Mouse (Mus musculus) c-Kit-positive CD71-positive TER-119-positive erythroid progenitor cells, embryonic 14.5 days (primary cell): ENCODE results near the gene Snai1.

Experiments
- DNase-seq: peaks from one replicate; pipeline ENCODE4 v3.0.0-alpha.2; 2013; ENCODE audit warnings: low spot score

Snai1 gene

DNA sequence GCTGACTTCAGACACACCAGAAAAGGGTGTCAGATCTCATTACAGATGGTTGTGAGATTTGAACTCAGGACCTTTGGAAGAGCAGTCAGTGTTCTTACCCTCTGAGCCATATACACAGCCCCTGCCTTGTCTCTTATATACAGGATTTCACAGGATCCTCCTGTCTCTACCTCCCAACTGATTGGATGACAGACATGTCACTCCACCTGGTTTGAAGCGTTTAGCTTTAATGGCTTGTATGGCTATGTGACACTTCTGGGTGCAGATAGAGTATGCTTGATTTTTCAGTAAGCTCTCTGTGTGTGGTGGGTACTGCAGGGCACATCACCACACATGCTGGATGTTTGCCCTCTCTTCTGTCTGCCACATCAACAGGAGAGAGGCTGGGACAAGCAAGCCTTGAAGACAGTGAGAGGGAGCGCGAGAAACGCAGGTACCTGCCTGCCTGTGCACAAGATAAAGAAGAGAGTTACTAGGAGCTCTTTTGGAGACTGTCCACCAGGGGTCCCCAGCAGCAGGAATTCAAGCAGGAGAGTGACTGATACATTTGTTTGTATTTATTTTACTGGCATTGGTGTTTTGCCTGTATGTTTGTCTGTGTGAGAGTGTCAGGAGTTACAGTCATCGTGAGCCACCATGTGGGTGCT, 18.3 kb upstream of the Snai1 start:
- no peak for DNase-seq

DNA sequence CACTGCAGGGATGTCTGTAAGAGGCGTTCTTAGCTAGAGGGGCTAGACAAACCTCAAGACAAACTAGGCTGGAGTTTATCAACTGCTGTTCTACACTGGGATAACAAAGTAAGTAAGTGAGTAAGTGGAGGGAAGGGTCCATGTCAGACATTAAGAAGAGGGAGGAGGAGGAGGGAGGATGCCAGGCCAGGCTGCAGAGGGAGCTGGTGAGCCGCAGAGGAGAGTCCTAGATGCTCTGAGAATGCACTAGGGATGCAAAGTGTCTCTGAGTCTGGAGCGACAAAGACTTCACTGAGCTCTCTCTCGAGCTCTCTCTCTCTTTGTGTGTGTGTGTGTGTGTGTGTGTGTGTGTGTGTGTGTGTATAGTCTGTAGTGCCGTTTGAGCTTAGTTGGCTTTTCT, 9.7 kb upstream of the Snai1 start:
- DNase-seq = no peak

DNA sequence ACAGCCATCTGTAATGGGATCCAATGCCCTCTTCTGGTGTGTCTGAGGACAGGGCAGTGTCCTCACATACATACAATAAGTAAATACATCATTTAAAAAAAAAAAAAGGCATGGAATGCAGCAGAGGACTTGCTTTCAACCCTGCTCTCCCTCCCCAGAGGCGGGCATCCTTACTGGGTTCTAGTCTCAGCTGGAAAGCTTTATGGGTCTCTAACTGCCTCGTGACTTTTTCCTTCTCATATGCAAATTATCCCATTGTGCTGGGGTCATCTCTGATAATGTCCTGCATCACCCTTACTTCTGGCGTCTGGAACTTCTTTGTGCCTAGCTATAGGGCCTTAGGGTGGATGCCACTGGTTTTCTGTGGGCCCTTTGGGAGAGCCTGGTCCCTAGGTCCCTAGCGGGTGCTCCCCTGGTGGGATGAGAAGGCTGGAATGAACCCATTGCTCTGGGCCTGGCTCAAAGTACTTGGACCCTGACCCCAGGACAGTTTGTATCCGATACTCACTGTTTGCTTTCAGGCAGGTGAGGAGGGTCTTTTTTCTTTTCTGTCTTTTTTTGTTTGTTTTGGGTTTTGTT, 8.0 kb upstream of the Snai1 start:
- DNase-seq = no peak

DNA sequence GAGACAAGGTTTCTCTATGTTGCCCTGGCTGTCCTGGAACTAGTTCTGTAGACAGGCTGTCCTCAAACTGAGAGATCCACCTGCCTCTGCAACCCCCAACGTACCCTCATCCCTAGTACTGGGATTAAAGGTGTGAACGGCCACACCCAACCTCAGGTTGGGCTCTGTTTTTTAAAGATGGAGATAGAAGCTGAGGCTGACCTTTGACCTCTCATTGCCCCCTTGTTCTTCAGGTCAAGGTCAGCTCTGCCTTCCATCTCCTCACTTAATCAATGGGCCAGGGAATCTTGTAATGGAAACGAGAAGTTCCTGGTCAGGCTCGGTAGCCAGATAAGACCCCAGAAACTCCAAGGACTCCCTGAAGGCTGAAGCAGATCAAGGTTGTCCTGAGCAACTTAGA, 7.5 kb upstream of the Snai1 start:
- DNase-seq = no peak

DNA sequence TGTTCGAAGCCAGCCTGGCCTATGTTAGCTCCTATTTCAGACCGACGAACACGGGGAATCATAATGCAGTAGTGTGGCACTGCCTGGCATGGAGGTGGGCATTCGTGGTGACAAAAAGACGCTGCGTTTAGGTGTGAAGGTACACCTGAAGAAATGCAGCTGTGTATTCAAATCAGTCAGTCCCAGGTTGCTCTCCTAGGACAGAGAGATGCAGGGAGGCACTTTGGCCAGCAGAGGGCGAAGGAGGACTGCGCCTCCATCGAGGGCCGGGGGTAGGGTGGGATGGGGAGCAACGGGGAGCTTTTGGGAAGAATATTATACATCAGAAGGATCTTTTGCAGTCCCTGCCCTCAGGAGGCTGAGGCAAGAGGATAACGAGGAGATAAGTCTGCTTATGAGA, 5.9 kb upstream of the Snai1 start:
- DNase-seq = no peak

DNA sequence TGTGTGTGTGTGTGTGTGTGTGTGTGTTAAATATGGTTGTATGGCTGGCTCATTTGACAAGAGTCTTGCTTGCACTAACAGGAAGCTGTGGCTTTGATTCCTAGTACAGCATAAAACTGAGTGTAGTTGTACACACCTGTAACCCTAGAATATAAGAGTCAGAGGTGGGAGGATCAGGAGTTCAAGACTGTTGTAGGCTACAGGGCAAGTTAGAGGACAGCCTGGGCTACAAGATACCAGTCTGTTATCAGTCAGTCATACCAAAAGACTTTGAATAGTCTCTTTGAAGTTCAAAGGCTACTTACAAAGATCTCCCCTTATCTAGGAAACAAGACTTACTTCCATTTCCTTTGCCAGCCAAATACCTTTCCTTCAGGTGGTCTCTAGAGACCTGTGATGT, 4.1 kb upstream of the Snai1 start:
- DNase-seq = no peak

DNA sequence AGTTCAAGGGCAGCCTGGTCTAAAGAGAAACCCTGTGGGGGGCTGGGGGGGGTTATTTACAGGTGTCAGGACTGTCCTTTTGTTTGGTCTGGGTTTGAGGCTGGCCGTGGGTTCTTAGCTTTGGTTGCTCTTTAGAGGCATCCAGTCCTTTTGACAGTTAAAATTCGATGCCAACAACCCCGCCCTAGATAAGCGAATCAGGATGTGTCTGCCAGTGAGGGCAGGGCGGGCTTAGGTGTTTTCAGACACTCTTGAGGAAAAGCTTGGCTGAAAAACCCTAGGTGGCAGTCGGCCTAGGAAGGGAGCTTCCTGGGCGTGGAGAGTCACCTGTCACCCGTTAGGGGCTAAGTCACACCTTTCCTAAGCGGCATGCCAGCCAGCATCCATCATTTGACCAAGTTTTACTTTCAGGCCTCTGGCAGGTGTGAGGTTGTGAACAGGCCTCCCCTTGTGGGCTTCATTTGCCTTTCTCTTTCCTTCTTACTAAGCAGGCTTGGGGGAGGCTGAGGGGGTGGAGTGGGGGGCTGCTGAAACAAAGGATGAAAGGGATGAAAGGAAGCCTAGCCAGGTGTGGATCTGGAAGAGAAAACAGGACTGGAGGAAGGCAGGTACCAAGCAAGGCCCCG, 1.6 kb upstream of the Snai1 start:
- no peak for DNase-seq

DNA sequence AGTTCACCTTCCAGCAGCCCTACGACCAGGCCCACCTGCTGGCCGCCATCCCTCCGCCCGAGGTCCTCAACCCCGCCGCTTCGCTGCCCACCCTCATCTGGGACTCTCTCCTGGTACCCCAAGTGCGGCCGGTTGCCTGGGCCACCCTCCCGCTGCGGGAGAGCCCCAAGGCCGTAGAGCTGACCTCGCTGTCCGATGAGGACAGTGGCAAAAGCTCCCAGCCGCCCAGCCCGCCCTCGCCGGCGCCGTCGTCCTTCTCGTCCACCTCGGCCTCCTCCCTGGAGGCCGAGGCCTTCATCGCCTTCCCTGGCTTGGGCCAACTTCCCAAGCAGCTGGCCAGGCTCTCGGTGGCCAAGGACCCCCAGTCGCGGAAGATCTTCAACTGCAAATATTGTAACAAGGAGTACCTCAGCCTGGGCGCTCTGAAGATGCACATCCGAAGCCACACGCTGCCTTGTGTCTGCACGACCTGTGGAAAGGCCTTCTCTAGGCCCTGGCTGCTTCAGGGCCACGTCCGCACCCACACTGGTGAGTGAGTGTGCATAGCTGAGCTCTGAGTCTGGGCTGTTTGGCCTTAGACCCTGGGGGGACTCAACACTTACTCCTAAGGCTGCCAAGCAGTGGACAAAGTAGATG, 794 bp downstream of the Snai1 start:
- DNase-seq = no peak

DNA sequence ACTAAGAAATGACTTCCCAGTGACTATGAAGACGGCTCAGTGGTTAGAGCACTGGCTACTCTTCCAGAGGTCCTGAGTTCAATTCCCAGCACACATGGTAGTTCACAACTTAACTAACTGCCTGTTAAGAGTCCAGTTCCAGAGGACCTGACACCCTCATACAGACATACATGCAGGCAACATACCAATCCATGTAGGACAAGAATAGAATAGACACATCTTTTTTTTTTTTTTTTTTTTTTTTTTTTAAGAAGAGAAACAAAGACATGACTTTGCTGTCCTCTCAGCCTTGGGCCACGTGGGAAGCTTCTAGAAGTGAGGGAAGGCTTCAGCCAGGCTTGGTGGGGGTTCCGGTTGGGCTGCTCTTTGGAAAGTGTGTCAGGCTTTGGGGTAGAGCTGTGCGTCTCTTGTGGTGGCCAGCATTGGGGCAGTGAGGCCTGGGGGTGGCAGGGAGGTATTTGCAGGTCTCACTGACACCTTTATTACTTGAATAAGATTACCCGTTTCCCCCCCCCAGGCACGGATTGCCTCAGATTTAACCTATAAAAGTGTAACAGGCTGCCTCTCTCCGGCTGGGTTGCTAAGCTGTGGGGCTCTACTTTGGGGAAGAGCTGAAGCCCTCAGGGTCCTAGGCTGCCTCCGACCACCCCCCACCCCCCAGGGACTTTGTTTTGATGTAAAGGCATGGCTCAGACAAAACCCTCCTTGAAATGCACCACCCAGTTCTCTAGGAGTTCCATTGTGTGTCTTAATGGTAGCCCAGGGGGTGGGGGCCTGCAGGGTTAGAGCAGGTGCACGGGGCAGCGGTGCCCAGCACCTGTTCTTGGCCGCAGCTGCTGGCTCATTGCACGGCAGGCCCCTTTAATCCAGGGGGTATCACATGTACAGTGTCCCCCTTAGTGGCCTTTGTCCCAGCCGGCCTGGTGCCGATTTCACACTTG, 1.8 kb downstream of the Snai1 start:
- no peak for DNase-seq

DNA sequence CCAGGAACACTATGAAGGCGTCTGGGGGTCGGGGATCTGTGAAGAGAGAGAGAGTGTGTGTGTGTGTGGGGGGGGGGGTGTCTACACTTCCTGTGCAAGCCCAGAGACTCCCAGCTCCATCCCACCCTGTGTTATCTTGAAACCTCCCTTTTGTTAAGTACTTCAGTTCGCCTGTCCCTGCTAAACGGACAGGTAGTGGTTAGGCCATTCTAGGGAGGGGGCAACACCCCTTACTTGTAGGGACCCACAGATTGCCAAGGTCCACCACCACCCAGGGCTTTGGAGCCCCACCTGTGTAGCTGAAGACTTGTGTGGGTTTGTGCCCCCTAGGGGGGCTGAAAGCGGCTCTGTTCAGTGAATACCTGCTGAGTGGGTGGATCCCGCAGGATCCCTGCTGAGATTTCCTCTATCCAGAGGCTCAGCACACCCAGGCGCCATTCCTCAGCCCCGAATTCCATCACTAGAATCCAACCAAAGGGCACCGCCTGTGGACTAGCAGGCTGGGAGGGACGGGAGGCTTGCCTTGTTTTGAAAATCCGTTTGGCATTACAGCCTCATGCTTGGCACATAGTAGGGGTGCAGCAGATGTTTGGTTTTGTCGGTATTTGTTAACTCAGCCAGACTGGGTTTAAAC, 2.6 kb downstream of the Snai1 start:
- no peak for DNase-seq

DNA sequence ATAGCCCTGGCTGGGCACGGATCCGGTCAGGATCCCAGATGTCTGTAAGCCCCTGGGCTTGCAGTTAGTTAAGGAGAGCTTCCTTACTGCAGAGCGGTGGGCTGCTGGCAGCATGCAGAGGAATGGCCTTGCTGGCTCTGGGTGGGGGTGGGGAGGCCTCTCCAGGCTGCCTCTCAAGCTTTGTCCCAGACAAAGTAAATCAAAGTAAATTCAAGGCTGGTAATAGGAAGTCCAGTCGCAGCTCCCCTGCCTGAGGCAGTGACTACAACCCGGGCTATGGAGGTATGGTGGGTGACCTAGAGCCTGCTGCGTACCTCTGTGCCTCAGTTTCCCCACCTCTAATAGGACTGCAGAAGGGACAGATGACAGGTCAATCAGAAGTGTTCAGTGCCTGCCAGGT, 3.3 kb downstream of the Snai1 start:
- DNase-seq = no peak

DNA sequence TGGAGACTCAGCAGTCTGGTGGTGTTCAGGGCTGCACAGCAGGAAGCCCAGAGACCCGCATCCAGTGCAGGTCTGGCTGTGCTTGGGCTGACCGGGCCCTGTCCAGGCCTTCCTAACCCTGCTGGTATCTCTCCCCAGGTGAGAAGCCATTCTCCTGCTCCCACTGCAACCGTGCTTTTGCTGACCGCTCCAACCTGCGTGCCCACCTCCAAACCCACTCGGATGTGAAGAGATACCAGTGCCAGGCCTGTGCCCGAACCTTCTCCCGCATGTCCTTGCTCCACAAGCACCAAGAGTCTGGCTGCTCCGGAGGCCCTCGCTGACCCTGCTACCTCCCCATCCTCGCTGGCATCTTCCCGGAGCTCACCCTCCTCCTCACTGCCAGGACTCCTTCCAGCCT, 3.8 kb downstream of the Snai1 start:
- DNase-seq = no peak

DNA sequence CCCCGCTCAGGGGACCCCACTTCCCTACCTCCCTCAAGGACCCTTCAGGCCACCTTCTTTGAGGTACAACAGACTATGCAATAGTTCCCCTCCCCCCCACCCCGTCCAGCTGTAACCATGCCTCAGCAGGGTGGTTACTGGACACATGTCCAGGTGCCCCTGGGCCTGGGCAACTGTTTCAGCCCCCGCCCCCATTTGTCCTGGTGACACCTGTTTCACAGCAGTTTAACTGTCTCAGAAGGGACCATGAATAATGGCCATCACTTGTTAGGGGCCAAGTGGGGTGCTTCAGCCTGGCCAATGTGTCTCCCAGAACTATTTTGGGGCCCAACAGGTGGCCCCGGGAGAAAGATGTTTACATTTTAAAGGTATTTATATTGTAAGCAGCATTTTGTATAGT, 4.4 kb downstream of the Snai1 start:
- DNase-seq = no peak

DNA sequence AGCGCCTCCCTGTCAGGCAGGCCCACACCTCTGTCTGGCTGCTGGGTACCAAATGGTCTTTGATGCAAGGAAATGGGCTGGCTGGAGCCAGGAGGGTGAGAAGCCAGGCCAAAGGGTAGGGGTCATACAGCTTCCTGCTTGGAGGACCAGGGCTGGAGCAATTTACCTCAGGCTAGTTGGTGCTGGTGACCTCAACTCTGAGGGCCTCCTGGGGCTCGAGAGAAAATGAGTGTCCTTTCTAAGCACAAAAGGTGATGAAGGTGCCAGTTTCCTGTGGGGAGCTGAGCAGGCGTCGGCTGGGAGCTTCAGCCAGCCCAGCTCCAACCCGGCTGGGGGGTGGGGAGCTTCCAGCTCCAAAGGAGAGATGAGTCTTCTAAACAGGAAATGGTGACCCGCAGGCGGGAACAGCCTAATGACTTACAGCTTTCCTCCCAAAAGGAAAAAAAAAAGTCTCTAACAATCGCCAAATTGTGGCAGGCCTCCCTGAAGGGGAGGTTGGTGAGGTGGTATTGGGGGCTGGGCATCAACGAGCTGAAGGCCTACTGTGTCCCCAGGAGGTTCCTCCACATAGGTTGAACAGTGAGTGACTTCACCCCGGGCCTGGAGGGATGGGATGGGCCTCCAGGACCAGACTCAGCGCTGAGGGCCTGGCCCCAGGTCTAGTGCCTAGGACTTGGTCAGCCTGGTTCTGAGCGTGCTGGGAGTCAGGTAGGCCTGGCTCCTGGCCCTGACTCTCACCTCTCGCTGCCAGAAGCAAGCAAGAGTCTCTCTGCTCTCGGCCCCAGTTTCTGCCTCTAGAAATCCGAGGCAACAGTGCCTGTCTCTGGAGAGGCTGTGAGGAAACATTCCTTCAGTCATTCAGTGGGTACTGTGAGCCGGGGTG, 5.4 kb downstream of the Snai1 start:
- DNase-seq = no peak

DNA sequence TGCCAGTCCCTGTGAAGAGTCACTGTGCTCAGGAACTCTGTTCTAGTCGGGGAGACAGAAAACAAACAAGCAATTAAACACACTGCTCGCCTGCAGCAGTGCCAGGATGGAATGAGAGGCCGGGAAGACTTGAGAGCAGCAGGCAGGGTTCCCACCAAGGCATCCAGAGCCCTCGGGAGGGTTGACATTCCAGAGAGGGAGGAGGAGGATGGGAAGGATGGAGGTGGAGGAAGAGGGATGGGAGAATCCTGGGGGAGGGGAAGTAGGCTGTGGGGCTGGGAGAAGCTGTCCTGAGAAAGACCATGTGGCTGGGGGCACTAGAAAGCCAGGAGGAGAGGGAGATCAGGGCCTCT, 6.0 kb downstream of the Snai1 start:
- no peak for DNase-seq

DNA sequence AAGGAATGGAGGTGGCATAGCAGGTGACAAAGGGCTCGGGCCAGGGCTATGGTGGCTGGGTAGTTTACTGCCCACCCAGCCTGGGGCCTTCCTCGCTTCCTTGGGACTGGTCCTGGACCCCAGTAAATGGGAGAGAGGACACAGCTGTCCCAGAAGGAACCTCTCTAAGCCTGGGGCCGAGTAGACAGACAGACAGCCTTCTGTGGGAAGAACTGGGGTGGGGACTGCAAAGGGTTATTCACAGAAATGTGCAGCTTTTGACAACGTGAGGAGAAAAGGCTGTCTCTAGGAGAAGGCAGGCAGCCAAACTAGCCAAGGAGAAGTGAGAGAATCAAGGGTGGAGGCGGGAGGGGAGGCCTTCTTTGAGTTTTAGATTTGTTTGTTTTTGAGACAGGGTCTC, 6.5 kb downstream of the Snai1 start:
- no peak for DNase-seq

DNA sequence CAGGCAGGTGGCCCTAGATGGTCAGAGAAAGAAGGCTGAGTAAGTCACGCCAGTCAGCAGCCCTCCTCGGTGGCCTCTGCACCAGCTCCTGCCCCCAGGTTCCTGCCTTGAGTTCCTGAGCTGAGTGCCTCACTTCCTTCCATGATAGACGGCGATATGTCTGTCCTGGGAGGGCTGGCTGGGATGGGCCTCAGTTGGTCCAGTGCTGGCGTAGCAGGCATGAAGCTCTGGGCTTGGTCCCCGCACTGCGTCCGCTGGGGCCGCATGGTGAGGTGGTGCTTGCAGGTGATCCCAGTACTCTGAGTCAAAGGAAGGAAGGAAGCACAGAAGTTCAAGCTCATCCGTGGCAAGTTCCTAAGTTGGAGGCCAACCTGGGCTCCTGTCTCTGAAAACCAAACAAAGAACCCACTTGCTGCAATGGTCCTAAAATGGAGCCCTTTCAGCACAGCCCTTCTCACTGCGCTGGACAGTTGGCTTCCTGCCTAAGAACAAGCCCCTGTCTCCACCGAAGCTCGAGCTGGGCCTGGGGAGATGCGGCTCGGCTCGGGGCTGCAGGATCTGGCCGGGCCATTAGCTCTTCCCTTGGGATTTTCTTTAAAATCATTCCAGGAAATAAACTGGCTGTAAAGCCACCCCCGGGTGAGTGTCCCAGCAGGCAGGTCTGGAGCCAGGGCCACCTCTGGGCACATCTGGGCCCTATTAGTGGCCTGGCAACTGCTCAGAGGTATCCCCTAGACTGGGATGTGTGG, 8.6 kb downstream of the Snai1 start:
- no peak for DNase-seq

DNA sequence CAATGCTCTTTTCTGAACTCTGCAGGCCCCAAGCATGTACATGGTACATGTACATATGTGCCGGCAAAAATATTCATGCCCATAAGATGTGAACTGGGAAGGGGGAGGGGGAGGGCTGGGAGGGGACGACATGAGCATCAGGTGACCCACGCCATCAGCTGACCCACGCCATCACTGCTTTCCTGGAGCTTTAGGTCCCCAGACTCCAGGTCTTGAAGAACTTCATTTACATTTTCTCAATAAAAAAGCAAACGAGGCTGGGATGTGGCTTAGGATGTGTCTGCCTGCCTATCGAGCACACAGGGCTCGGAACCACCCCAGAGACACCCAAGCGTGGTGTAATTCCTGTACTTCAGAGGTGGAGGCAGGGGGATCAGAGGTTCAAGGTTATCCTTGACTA, 9.4 kb downstream of the Snai1 start:
- no peak for DNase-seq

DNA sequence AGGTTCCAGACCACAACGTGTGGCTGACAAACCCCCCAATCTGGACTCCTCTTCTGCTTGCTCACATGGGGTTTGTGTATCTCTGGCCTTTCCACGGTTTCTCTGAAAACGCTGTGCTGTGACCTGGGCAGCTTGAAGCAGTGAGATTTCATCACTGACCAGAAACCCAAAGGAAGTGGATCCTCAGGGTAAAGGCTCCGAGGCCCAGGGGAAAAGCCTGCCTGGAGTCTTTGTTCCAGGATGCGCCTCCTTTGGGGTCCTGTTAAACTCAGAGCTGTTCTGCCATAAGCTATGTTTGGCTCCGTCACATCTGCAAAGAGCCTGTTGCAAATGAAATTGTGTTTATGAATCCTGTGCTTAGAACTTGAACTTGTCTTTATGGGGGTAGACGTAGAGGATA, 11.0 kb downstream of the Snai1 start:
- DNase-seq = no peak

DNA sequence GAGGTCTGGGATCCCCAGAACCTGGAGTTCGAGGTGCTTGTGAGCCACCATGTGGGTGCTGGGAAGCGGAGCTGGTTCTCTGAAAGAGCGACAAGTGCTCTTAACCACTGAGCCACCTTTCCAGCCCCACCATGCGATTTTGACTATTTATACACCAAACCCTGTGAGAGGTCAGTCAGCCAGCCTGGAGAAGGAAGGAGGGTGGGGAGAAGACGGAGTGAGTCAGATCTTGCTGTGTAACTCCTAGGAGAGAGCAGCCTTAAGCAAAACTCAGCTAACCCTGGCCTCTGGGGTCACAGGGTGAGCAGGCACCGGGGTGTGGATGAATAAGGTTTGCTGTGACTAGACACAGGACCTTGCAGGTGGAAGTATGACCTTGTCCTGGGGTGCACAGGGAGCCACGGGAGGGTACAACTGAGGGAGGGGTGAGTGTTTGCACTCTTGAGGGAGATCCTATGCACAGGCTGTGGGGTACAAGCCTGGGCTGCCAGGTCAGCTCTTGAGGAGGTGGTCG, 12.4 kb downstream of the Snai1 start:
- DNase-seq = no peak
